Mouse (Mus musculus) mouse embryonic stem cell (cell line): ENCODE data around the gene Gm14296.
"Not testable (repeated sequence)": the region's sequence is repeated elsewhere in the genome, so short reads cannot be mapped to it uniquely, and the experiment has no call there.

Experiments used
- in situ Hi-C, 2 experiments: fragments of 300-500 bp; cut with MboI; formaldehyde crosslinking; loops; 1 replicate in 1 of 2; 3 replicates in 1 of 2; pipeline ENCODE4 v1.14.3; 2019 to 2020; ENCODE audit warnings: low sequenced_read_pairs in 2 of 2, low pct_unique_long_range_greater_than_20kb in 1 of 2, mixed read lengths in 1 of 2; ENCODE audit not compliant: unreplicated experiment in 1 of 2

The Gm14296 gene

GRCm38 (mm10) chr2:176927709-176928108 is at the start of gene Gm14296:
Gene Gm14296, minus strand, starts transcription at chr2:176927809.
- in situ Hi-C loops, result not testable (repeated sequence)

GRCm38 (mm10) chr2:176905464-176905863 is 22.1 kb downstream of the Gm14296 start:
- in situ Hi-C loops, result not testable (repeated sequence)
